Mouse (Mus musculus) cerebellum, adult 2 months (tissue): ENCODE measurements around the gene 1700025C18Rik. TPM values are rescaled to one million over a fixed set of nuclear protein-coding genes. Genes with fewer than 3 reads are reported as not detected.

Experiments used
- DNase-seq, 2 experiments: peaks; one replicate each; pipeline ENCODE4 v3.0.0; 2021
- H3K27ac ChIP-seq: fragments of 200-500 bp; 2 replicates; pipeline ENCODE4 v1.5.1; 2012; ENCODE audit warnings: low read length, control low read depth, inconsistent platforms; ENCODE audit not compliant: insufficient read depth
- H3K27me3 ChIP-seq: fragments of 200-500 bp; 2 replicates; pipeline ENCODE4 v1.6.1; 2012; ENCODE audit warnings: inconsistent platforms, mild to moderate bottlenecking, low read length, moderate library complexity; ENCODE audit not compliant: control insufficient read depth, insufficient read depth
- H3K4me1 ChIP-seq: fragments of 200-500 bp; 2 replicates; pipeline ENCODE4 v1.6.1; 2011; ENCODE audit warnings: low read length; ENCODE audit not compliant: control insufficient read depth, insufficient read depth
- H3K4me3 ChIP-seq: fragments of 200-500 bp; replicated peaks from 2 replicates; pipeline ENCODE3; 2011; ENCODE audit warnings: mild to moderate bottlenecking, low read depth, low read length, control low read depth; ENCODE audit not compliant: insufficient read depth
- CTCF ChIP-seq: fragments of 200-500 bp; IDR thresholded peaks from 2 replicates; pipeline ENCODE4 v1.5.1; 2011; ENCODE audit warnings: low read depth, mild to moderate bottlenecking, control low read depth, low read length, moderate library complexity, borderline replicate concordance; ENCODE audit not compliant: insufficient read depth
- POLR2A ChIP-seq: fragments of 200-500 bp; IDR thresholded peaks from 2 replicates; pipeline ENCODE4 v1.6.1; 2011; ENCODE audit warnings: low read length, control low read depth, borderline replicate concordance; ENCODE audit not compliant: insufficient read depth
- WGBS: fragments of 180-500 bp; shearing (Covaris S2); methylation state at CpG from one replicate; pipeline ENCODE4 v1.1.7; 2018; 5-methylcytosine and 5-hydroxymethylcytosine counted together
- polyA plus RNA-seq: library from polyadenylated mRNA; depleted of rRNA; stranded (reverse); fragments of >200 nt; gene quantifications from 2 replicates; pipeline ENCODE4 v1.2.3, GENCODE M21; 2012

The 1700025C18Rik gene
- polyA plus RNA-seq, 1 experiment: not detected

- WGBS: 74% methylated on average over 11 of the region's 11 CpGs
- H3K27ac ChIP-seq: no peak overlapping the region
- H3K27me3 ChIP-seq: no peaks in the 10 kb centered on the region
- no peak overlapping the region for H3K4me3 ChIP-seq
- peaks cover 6% of the 10 kb centered on the region; the same call in 1 of the 2 replicates for H3K4me1 ChIP-seq
- DNase-seq: no peak
- TF ChIP-seq CTCF (no peak), POLR2A (no peak)
These were observed 23.2 kb upstream of the 1700025C18Rik start for GRCm38 (mm10) chr2:165113733-165114132.

- 14% methylated on average over 54 of the region's 54 CpGs for WGBS
- Histone ChIP-seq H3K4me3 (no peak overlapping the region), H3K4me1 (no peaks in the 10 kb centered on the region), H3K27ac (no peak overlapping the region), H3K27me3 (no peaks in the 10 kb centered on the region)
- peak; percentile 68 to 77 for DNase-seq
- TF ChIP-seq POLR2A: no peak
- TF ChIP-seq CTCF: peak; percentile 72
These were observed 21.6 kb upstream of the 1700025C18Rik start for GRCm38 (mm10) chr2:165112149-165112548.

- WGBS: 11% methylated on average over 18 of the region's 18 CpGs
- Histone ChIP-seq H3K27me3 (no peaks in the 10 kb centered on the region), H3K4me3 (no peak overlapping the region), H3K27ac (no peak overlapping the region), H3K4me1 (peaks cover 7% of the 10 kb centered on the region)
- TF ChIP-seq POLR2A: no peak
- TF ChIP-seq CTCF: no peak
- no peak for DNase-seq
These were observed 16.0 kb upstream of the 1700025C18Rik start for GRCm38 (mm10) chr2:165106585-165106984.

GRCm38 (mm10) chr2:165105513-165106079 is 15.0 kb upstream of the 1700025C18Rik start:
- H3K4me3 ChIP-seq: no peak overlapping the region
- no peak for TF ChIP-seq CTCF
- TF ChIP-seq POLR2A: no peak
- no peaks in the 10 kb centered on the region for H3K27me3 ChIP-seq
- 84% methylated on average over 16 of the region's 16 CpGs for WGBS
- no peak overlapping the region for H3K27ac ChIP-seq
- no peak for DNase-seq
- H3K4me1 ChIP-seq: peaks cover 7% of the 10 kb centered on the region

- WGBS: 92% methylated on average over 3 of the region's 3 CpGs
These were observed 12.4 kb upstream of the 1700025C18Rik start for GRCm38 (mm10) chr2:165102920-165103319.

GRCm38 (mm10) chr2:165100749-165101148 is 10.2 kb upstream of the 1700025C18Rik start:
- H3K27ac ChIP-seq: no peak overlapping the region
- no peaks in the 10 kb centered on the region for H3K4me1 ChIP-seq
- H3K27me3 ChIP-seq: no peaks in the 10 kb centered on the region
- TF ChIP-seq POLR2A: no peak
- TF ChIP-seq CTCF: no peak
- 51% methylated on average over 6 of the region's 6 CpGs for WGBS
- no peak for DNase-seq
- H3K4me3 ChIP-seq: no peak overlapping the region

More at GRCm38 (mm10) chr2:165102920-165103319, 12.4 kb upstream of the 1700025C18Rik start:
- no peak overlapping the region for H3K4me3 ChIP-seq
- peaks cover 7% of the 10 kb centered on the region for H3K4me1 ChIP-seq
- no peak for DNase-seq
- H3K27ac ChIP-seq: no peak overlapping the region
- no peak for TF ChIP-seq CTCF
- TF ChIP-seq POLR2A: no peak
- no peaks in the 10 kb centered on the region for H3K27me3 ChIP-seq

GRCm38 (mm10) chr2:165098861-165099260 is 8.3 kb upstream of the 1700025C18Rik start:
- no peak for TF ChIP-seq CTCF
- no peak for TF ChIP-seq POLR2A
- peak; percentile 19 to 41 for DNase-seq
- H3K27me3 ChIP-seq: no peaks in the 10 kb centered on the region
- 64% methylated on average over 3 of the region's 3 CpGs for WGBS
- H3K4me3 ChIP-seq: no peak overlapping the region
- H3K27ac ChIP-seq: no peak overlapping the region
- no peaks in the 10 kb centered on the region for H3K4me1 ChIP-seq

- no peaks in the 10 kb centered on the region for H3K27me3 ChIP-seq
- no peaks in the 10 kb centered on the region for H3K4me1 ChIP-seq
- TF ChIP-seq CTCF (no peak), POLR2A (no peak)
- H3K27ac ChIP-seq: no peak overlapping the region
- WGBS: 47% methylated on average over 10 of the region's 10 CpGs
- DNase-seq: no peak
- H3K4me3 ChIP-seq: no peak overlapping the region
These were observed 5.8 kb upstream of the 1700025C18Rik start for GRCm38 (mm10) chr2:165096367-165096766.

GRCm38 (mm10) chr2:165092393-165092792 is 1.8 kb upstream of the 1700025C18Rik start:
- Histone ChIP-seq H3K27me3 (no peaks in the 10 kb centered on the region), H3K4me1 (no peaks in the 10 kb centered on the region), H3K27ac (no peak overlapping the region), H3K4me3 (no peak overlapping the region)
- TF ChIP-seq CTCF (no peak), POLR2A (no peak)
- DNase-seq: no peak
- 82% methylated on average over 7 of the region's 7 CpGs for WGBS
